Mouse (Mus musculus) lung, adult 2 months (tissue): ENCODE measurements around the gene Wfdc18. TPM values are rescaled to one million over a fixed set of nuclear protein-coding genes. Genes with fewer than 3 reads are reported as not detected.
A peak's percentile ranks its signal among the peaks of the same experiment; 100 is the strongest.

ENCODE experiments used
- DNase-seq: peaks from one replicate; pipeline ENCODE4 v3.0.0; 2022
- H3K4me1 ChIP-seq: fragments of 200-500 bp; 2 replicates; pipeline ENCODE4 v1.6.1; 2011; ENCODE audit warnings: low read length; ENCODE audit not compliant: control insufficient read depth, insufficient read depth
- H3K4me3 ChIP-seq: fragments of 200-500 bp; replicated peaks from 2 replicates; pipeline ENCODE3; 2011; ENCODE audit warnings: low read depth, mild to moderate bottlenecking, control low read depth, low read length; ENCODE audit errors: extremely low read depth
- CTCF ChIP-seq: fragments of 200-500 bp; IDR thresholded peaks from 2 replicates; pipeline ENCODE4 v1.5.1; 2011; ENCODE audit warnings: mild to moderate bottlenecking, low read length, control low read depth; ENCODE audit not compliant: insufficient read depth
- POLR2A ChIP-seq: fragments of 200-500 bp; IDR thresholded peaks from 2 replicates; pipeline ENCODE4 v1.6.1; 2011; ENCODE audit warnings: low read depth, mild to moderate bottlenecking, control low read depth, low read length, borderline replicate concordance; ENCODE audit errors: extremely low read depth
- WGBS: fragments of 180-500 bp; shearing (Covaris S2); methylation state at CpG from one replicate; pipeline ENCODE4 v1.1.7; 2018; 5-methylcytosine and 5-hydroxymethylcytosine counted together
- polyA plus RNA-seq: library from polyadenylated mRNA; depleted of rRNA; stranded (reverse); fragments of >200 nt; gene quantifications from 2 replicates; pipeline ENCODE4 v1.2.3, GENCODE M21; 2012; rRNA removed

The Wfdc18 gene
- polyA plus RNA-seq, 1 experiment = not detected

- Histone ChIP-seq H3K4me3 (no peak overlapping the region), H3K4me1 (peaks cover 4% of the 10 kb centered on the region)
- DNase-seq = no peak
- TF ChIP-seq CTCF (no peak), POLR2A (no peak)
- WGBS = 52% methylated on average over 9 of the region's 9 CpGs
These were observed 34.0 kb downstream of the Wfdc18 start for GRCm38 (mm10) chr11:83742731-83743355.

GRCm38 (mm10) chr11:83743525-83743924, 34.7 kb downstream of the Wfdc18 start:
- no peak for TF ChIP-seq POLR2A
- H3K4me1 ChIP-seq = peaks cover 4% of the 10 kb centered on the region
- WGBS = 64% methylated on average over 3 of the region's 3 CpGs
- no peak overlapping the region for H3K4me3 ChIP-seq
- no peak for DNase-seq

- no peak overlapping the region for H3K4me3 ChIP-seq
- peaks cover 4% of the 10 kb centered on the region for H3K4me1 ChIP-seq
- 36% methylated on average over 4 of the region's 4 CpGs for WGBS
- no peak for DNase-seq
- no peak for TF ChIP-seq POLR2A
- TF ChIP-seq CTCF = no peak
These were observed 37.3 kb downstream of the Wfdc18 start for GRCm38 (mm10) chr11:83746152-83746551.

GRCm38 (mm10) chr11:83746681-83747080, 37.9 kb downstream of the Wfdc18 start, which contains the start of gene Wfdc21:
Wfdc21 (plus strand) TSS chr11:83746940.
- DNase-seq = no peak
- no peak for TF ChIP-seq POLR2A
- no peak for TF ChIP-seq CTCF
- peaks cover 4% of the 10 kb centered on the region for H3K4me1 ChIP-seq
- WGBS = 60% methylated on average over 5 of the region's 5 CpGs
- no peak within 1 kb of the TSS for H3K4me3 ChIP-seq

- no peak overlapping the region for H3K4me3 ChIP-seq
- TF ChIP-seq POLR2A (no peak), CTCF (no peak)
- 65% methylated on average over 6 of the region's 6 CpGs for WGBS
- H3K4me1 ChIP-seq = peaks cover 4% of the 10 kb centered on the region
- DNase-seq = no peak
These were observed 38.8 kb downstream of the Wfdc18 start for GRCm38 (mm10) chr11:83747376-83748265.

- TF ChIP-seq POLR2A (peak; percentile 48; the same call in 1 of the 2 replicates), CTCF (no peak)
- 1% methylated on average over 47 of the region's 47 CpGs for WGBS
These were observed 44.9 kb downstream of the Wfdc18 start, which contains the start of gene Heatr6 for GRCm38 (mm10) chr11:83753581-83754181. Heatr6 (plus strand) TSS chr11:83753696.

GRCm38 (mm10) chr11:83754227-83754626, 45.4 kb downstream of the Wfdc18 start:
- Histone ChIP-seq H3K4me1 (peaks cover 2% of the 10 kb centered on the region; the same call in 1 of the 2 replicates), H3K4me3 (peak overlapping the region; percentile 98)
- 5% methylated on average over 8 of the region's 8 CpGs for WGBS
- no peak for DNase-seq
- TF ChIP-seq CTCF = no peak
- no peak for TF ChIP-seq POLR2A

More at GRCm38 (mm10) chr11:83753581-83754181, 44.9 kb downstream of the Wfdc18 start, which contains the start of gene Heatr6:
- peaks cover 2% of the 10 kb centered on the region; the same call in 1 of the 2 replicates for H3K4me1 ChIP-seq
- peak within 1 kb of the TSS; percentile 98 for H3K4me3 ChIP-seq
- DNase-seq = peak; percentile 85

Other genes with a start within 250 kb of the Wfdc18 start
- gene Mmp28, start 245.9 kb upstream of the Wfdc18 start, polyA plus RNA-seq = 20.1 and 33.3 TPM in 2 replicates
- 8.5 and 10.7 TPM in 2 replicates for gene Taf15, start 235.9 kb upstream of the Wfdc18 start, polyA plus RNA-seq
- 0.06 TPM in 1 of 2 replicates, not detected in the other for gene Heatr9, start 186.8 kb upstream of the Wfdc18 start, polyA plus RNA-seq
- gene Ccl5, start 178.5 kb upstream of the Wfdc18 start, polyA plus RNA-seq = 70.3 and 198 TPM in 2 replicates
- 3.6 and 8.0 TPM in 2 replicates for gene Ccl9, start 130.4 kb upstream of the Wfdc18 start, polyA plus RNA-seq
- 64.7 and 98.8 TPM in 2 replicates for gene Ccl6, start 115.9 kb upstream of the Wfdc18 start, polyA plus RNA-seq
- gene Rpl9-ps1, start 63.4 kb upstream of the Wfdc18 start, polyA plus RNA-seq = not detected in 2 replicates
- 4.3 and 5.7 TPM in 2 replicates for gene Ccl3, start 59.7 kb upstream of the Wfdc18 start, polyA plus RNA-seq
- 2.6 and 3.2 TPM in 2 replicates for gene Ccl4, start 46.4 kb upstream of the Wfdc18 start, polyA plus RNA-seq
- gene Wfdc17, start 5.0 kb upstream of the Wfdc18 start, polyA plus RNA-seq = 5.2 and 6.0 TPM in 2 replicates
- 16.9 and 29.8 TPM in 2 replicates for gene Wfdc21, start 37.9 kb downstream of the Wfdc18 start, polyA plus RNA-seq
- 15.8 and 16.8 TPM in 2 replicates for gene Heatr6, start 44.7 kb downstream of the Wfdc18 start, polyA plus RNA-seq
- 15.2 and 16.3 TPM in 2 replicates for gene Hnf1b, start 141.0 kb downstream of the Wfdc18 start, polyA plus RNA-seq
- gene Ddx52, start 233.0 kb downstream of the Wfdc18 start, polyA plus RNA-seq = 2.7 and 4.9 TPM in 2 replicates